Mouse (Mus musculus): Measurements from ENCODE around the gene Abr.

- TF ChIP-seq POLR2A (IDR thresholded peaks at IDR 0.05; ENCODE audit: borderline replicate concordance, insufficient read depth, low read length) (peak; percentile 27; the same call in 1 of the 2 replicates), CTCF (IDR thresholded peaks at IDR 0.05; ENCODE audit: borderline replicate concordance, insufficient read depth, low read depth, low read length) (no peak)
Observed at GRCm38 (mm10) chr11:76612638-76613104, 9.4 kb downstream of the Abr start.

Measured in cerebellum, adult 2 months (tissue).